Mouse (Mus musculus) erythroid progenitor cell, adult 5-6 weeks (primary cell): ENCODE results near the gene Tsc22d4. TPM values are rescaled to one million over a fixed set of nuclear protein-coding genes. Genes with fewer than 3 reads are reported as not detected.
A peak's percentile ranks its signal among the peaks of the same experiment; 100 is the strongest.

ENCODE experiments used
- ATAC-seq: replicated peaks from 2 replicates; pipeline ENCODE4 v1.8.0; 2016; ENCODE audit warnings: moderate number of reproducible peaks, mild to moderate bottlenecking, moderate TSS enrichment, inconsistent platforms; ENCODE audit not compliant: poor library complexity, low FRiP score, severe bottlenecking
- total RNA-seq, 2 experiments: library from RNA; stranded (forward) in 1 of 2; stranded (reverse) in 1 of 2; fragments of 150-400 nt in 1 of 2; fragments of 186-747, 209-891 nt in 1 of 2; gene quantifications; 2 replicates each; pipeline versions ENCODE4 v1.2.3 to v1.2.4; 2015 to 2017; ENCODE audit warnings: low replicate concordance in 2 of 2

Gene Tsc22d4
- total RNA-seq, 2 experiments from 2014 or later, result 31.0 to 103 TPM

- ATAC-seq, result peak; percentile 76
Measured at GRCm38 (mm10) chr5:137786109-137786942, 40.8 kb downstream of the Tsc22d4 start.

DNA sequence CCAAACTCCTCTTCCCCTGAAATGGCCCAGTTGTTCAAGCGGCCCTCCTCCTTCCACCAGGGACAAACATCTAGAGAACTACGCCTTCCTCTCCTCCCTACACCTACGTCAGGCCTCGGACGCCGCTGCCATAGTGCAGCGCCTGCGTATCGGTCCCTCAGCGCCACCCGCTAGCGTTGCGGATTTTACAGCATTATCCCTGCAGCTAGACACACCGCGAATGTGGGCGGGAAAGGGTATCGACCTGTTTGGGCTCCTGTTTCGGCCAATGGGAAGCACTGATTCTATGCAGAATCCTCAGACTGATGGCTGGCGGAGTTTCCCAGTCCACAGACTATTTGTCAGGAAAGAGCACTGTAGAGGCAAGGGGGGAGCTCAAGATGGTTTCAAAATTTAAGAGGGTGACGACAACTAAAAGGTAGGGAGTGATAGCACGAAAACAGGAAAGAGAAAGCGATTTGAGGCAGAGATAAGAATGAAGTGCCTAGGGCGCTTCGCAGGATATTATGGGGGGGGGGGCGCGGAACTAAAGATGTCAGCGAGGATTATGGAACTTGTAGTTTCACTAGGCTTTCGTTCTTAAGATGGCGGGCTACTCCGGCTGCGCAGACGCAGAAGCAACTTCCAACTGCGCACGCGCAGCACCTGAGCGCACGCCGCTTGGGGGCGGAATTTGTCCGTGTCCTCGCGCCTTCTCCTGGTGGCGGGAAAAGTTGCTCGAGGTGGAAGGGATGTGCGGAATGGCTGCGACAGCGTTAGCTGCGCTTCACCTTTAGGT lies 41.8 kb downstream of the Tsc22d4 start, which contains the start of the genes Mepce and Zcwpw1:
Gene Mepce, minus strand, starts transcription at position 505 of the 778 bp plus-strand sequence.
Gene Zcwpw1, plus strand, starts transcription at position 648 of the 778 bp plus-strand sequence.
- peak; percentile 64 for ATAC-seq

DNA sequence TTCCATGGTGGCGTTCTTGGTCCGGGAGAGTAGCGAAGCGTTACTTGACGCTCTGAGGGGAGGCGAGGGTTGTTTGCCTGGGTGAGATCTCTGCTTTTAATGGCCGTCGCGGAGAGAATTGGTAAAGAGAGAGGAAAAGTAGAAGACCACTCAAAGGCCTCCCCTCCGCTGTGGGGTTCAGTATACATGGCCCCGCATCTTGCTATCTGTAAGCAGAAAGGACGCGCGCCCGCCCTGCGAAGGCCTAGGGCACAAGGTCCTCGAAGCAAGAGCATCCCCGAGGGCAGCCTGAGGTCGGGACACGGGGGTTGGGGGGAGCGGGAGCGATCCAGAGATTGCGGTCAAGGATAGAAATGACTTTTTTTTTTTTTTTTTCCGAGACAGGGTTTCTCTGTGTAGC lies 42.6 kb downstream of the Tsc22d4 start:
- ATAC-seq, result no peak

DNA sequence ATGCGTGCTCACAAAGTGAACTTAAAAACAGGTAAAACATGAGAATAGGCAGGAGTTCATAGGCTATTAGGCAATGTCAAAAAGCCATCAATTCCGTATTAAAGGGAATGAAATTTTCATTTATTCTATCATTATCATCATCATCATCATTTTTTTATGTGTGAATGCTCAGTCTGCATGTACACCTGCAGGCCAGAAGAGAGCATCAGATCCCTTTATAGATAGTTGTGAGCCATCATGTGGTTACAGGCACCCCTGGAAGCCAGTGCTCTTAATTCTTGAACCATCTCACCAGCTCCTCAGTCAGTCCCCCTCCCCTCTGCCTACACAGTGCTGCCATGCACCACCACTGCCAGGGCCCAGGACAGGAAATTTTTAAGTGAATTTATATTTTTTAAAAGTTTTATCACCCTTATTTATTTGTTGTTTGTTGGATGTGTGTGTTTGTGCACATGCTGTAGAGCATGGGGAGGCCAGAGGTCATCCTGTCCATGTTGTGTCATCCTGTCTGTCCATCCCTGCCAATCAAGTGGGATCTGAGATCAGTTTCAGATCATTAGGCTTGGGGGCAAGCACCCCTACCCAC lies 43.5 kb downstream of the Tsc22d4 start:
- ATAC-seq, result no peak

DNA sequence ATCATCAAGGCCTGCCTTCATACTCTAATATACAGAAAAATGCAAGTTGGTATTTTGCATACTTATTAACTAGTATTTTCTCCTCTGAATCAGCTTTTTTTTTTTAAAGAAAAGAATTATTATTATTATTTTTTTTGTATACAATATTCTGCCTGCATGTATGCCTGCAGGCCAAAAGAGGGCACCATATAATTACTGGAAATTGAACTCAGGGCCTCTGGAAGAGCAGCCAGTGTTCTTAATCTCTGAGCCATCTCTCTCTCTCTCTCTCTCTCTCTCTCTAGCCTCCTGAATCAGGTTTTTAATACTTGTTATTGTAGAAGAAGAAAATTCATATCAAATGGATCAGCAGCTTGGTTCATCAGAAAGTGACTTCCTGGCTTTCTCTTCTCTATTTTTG lies 46.0 kb downstream of the Tsc22d4 start:
- ATAC-seq, result no peak

GRCm38 (mm10) chr5:137796606-137797005 lies 51.1 kb downstream of the Tsc22d4 start:
- ATAC-seq, result no peak

DNA sequence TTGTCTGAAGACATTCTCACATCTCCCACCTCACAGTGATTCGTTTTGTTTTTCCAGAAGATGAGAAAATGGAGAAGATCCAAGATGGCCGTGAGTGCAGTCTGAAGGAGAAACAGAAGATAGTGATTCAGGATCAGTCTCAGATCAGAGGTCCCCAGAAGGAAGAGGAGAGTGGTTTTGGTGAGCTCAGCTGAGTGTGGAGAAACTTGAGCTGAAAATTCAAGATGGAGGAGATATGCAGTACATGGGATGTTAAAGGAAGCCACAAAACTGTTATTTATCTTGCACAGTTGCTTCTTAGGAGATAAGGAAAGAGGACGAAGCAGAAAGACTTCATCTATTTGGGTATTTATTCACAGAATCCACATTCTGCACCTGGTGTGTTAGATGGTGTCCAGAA lies 55.4 kb downstream of the Tsc22d4 start:
- ATAC-seq, result no peak

DNA sequence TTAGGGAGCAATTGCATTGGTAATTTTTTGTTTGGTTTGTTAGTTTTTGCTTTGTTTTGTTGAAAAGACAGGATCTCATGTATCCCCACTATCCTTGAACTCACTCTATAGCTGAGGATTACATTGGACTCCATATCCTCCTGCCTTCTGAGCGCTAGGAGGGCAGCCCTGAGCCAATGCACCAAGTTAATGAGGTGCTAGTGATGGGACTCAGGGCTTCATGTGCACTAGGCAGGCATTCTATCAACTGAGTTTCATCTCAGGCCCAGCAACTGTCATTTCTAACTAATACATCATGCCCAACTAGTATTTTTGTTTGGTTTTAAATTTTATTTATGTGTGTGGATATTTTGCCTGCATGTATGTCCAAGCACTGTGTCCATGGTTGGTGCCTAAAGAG lies 60.6 kb downstream of the Tsc22d4 start:
- no peak for ATAC-seq

DNA sequence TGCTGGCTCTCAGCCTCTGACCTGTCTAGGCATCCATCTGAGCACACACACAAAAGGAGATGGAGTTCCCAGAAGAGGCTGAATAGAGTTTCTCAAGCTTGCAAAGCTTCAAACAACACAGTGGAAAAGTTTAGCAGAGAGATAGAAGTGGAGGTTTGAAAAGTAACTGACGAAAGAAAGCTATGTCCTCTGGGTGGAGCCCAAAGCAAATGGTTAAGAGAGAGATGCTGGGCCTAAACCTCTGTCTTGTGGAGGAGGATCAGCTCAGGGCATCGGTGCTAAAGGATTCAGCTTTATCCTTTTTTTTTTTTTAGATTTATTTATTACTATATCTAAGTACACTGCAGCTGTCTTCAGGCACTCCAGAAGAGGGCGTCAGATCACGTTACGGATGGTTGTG lies 62.8 kb downstream of the Tsc22d4 start:
- no peak for ATAC-seq

DNA sequence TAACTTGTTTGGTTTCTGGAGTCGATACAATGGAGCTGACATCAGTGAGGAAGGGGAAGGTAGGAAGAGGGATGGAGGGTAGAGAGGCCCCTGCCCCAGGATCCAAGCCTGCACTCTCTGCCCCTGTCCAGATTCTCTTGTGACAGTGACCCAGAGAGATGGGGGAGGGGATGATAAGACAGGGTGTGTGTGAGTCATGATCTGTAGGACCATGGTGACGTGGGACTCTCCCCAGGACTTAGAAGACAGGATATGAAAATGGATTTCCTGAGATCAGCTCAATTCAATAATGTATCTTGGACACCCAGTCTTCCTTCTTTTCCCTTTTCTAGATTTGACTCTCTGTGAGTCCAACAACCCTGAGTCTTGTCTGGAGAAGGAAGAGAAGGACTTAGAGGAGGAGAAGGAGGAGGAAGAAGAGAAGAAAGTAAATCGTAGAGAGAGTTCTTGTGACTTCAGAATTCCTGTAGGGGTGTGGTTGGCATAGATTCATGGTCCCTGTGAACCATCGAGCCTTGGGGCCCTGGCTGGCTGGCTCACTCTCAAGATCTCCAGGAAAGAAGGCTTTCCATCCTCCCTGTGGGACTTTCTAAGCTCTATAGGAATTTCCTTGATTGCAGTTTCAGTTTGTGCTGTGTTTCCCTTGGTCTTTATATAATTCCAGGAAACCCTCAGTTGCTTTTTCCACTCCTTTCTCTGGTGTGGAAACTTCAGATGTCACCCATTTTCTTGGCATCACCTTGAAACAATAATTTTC lies 72.1 kb downstream of the Tsc22d4 start:
- ATAC-seq, result no peak

Other genes starting within 250 kb of the Tsc22d4 start
- 2.9 and 23.5 TPM in 2 replicates for gene Pop7, start 243.2 kb upstream of the Tsc22d4 start, total RNA-seq (2015; ENCODE audit: low replicate concordance)
- 0.38 and 10.8 TPM in 2 replicates for gene Pop7, start 243.2 kb upstream of the Tsc22d4 start, total RNA-seq (2017; ENCODE audit: low replicate concordance)
- 5.4 and 5.8 TPM in 2 replicates for gene Gigyf1, start 227.2 kb upstream of the Tsc22d4 start, total RNA-seq (2015; ENCODE audit: low replicate concordance)
- gene Gigyf1, start 227.2 kb upstream of the Tsc22d4 start, total RNA-seq (2017; ENCODE audit: low replicate concordance), result 8.1 and 11.2 TPM in 2 replicates
- gene Epo, start 212.5 kb upstream of the Tsc22d4 start, total RNA-seq (2015; ENCODE audit: low replicate concordance), result not detected in 2 replicates
- gene Epo, start 212.5 kb upstream of the Tsc22d4 start, total RNA-seq (2017; ENCODE audit: low replicate concordance), result not detected in 2 replicates
- gene Gnb2, start 212.2 kb upstream of the Tsc22d4 start, total RNA-seq (2015; ENCODE audit: low replicate concordance), result 253 and 262 TPM in 2 replicates
- gene Gnb2, start 212.2 kb upstream of the Tsc22d4 start, total RNA-seq (2017; ENCODE audit: low replicate concordance), result 152 and 170 TPM in 2 replicates
- gene Actl6b, start 192.2 kb upstream of the Tsc22d4 start, total RNA-seq (2015; ENCODE audit: low replicate concordance), result not detected in 2 replicates
- gene Actl6b, start 192.2 kb upstream of the Tsc22d4 start, total RNA-seq (2017; ENCODE audit: low replicate concordance), result not detected in 2 replicates
- 44.9 and 62.0 TPM in 2 replicates for gene Tfr2, start 175.9 kb upstream of the Tsc22d4 start, total RNA-seq (2015; ENCODE audit: low replicate concordance)
- gene Tfr2, start 175.9 kb upstream of the Tsc22d4 start, total RNA-seq (2017; ENCODE audit: low replicate concordance), result 42.2 and 61.0 TPM in 2 replicates
- gene Mospd3, start 144.7 kb upstream of the Tsc22d4 start, total RNA-seq (2015; ENCODE audit: low replicate concordance), result 36.9 and 44.3 TPM in 2 replicates
- 8.5 TPM in 1 of 2 replicates, not detected in the other for gene Mospd3, start 144.7 kb upstream of the Tsc22d4 start, total RNA-seq (2017; ENCODE audit: low replicate concordance)
- 1.7 and 3.2 TPM in 2 replicates for gene Pcolce, start 131.9 kb upstream of the Tsc22d4 start, total RNA-seq (2015; ENCODE audit: low replicate concordance)
- 1.0 TPM in 1 of 2 replicates, not detected in the other for gene Pcolce, start 131.9 kb upstream of the Tsc22d4 start, total RNA-seq (2017; ENCODE audit: low replicate concordance)
- gene Fbxo24, start 116.7 kb upstream of the Tsc22d4 start, total RNA-seq (2015; ENCODE audit: low replicate concordance), result not detected in 2 replicates
- not detected in 2 replicates for gene Fbxo24, start 116.7 kb upstream of the Tsc22d4 start, total RNA-seq (2017; ENCODE audit: low replicate concordance)
- gene Lrch4, start 116.6 kb upstream of the Tsc22d4 start, total RNA-seq (2015; ENCODE audit: low replicate concordance), result 46.9 and 75.0 TPM in 2 replicates
- gene Lrch4, start 116.6 kb upstream of the Tsc22d4 start, total RNA-seq (2017; ENCODE audit: low replicate concordance), result 32.0 and 37.7 TPM in 2 replicates
- 17.3 and 25.2 TPM in 2 replicates for gene Gm20605, start 116.6 kb upstream of the Tsc22d4 start, total RNA-seq (2015; ENCODE audit: low replicate concordance)
- 6.1 and 17.1 TPM in 2 replicates for gene Gm20605, start 116.6 kb upstream of the Tsc22d4 start, total RNA-seq (2017; ENCODE audit: low replicate concordance)
- gene Sap25, start 104.4 kb upstream of the Tsc22d4 start, total RNA-seq (2015; ENCODE audit: low replicate concordance), result 62.5 and 94.1 TPM in 2 replicates
- gene Sap25, start 104.4 kb upstream of the Tsc22d4 start, total RNA-seq (2017; ENCODE audit: low replicate concordance), result 7.7 and 15.9 TPM in 2 replicates
- gene Irs3, start 100.0 kb upstream of the Tsc22d4 start, total RNA-seq (2015; ENCODE audit: low replicate concordance), result not detected in 2 replicates
- gene Irs3, start 100.0 kb upstream of the Tsc22d4 start, total RNA-seq (2017; ENCODE audit: low replicate concordance), result not detected in 2 replicates
- gene Agfg2, start 61.0 kb upstream of the Tsc22d4 start, total RNA-seq (2015; ENCODE audit: low replicate concordance), result 91.4 and 101 TPM in 2 replicates
- gene Agfg2, start 61.0 kb upstream of the Tsc22d4 start, total RNA-seq (2017; ENCODE audit: low replicate concordance), result 91.5 and 141 TPM in 2 replicates
- 2.5 TPM in 1 of 2 replicates, not detected in the other for gene Nyap1, start 4.1 kb upstream of the Tsc22d4 start, total RNA-seq (2015; ENCODE audit: low replicate concordance)
- gene Nyap1, start 4.1 kb upstream of the Tsc22d4 start, total RNA-seq (2017; ENCODE audit: low replicate concordance), result 1.4 and 4.9 TPM in 2 replicates
- 43.6 and 45.8 TPM in 2 replicates for gene Ppp1r35, start 33.1 kb downstream of the Tsc22d4 start, total RNA-seq (2015; ENCODE audit: low replicate concordance)
- gene Ppp1r35, start 33.1 kb downstream of the Tsc22d4 start, total RNA-seq (2017; ENCODE audit: low replicate concordance), result 28.0 and 51.0 TPM in 2 replicates
- gene Mepce, start 41.9 kb downstream of the Tsc22d4 start, total RNA-seq (2015; ENCODE audit: low replicate concordance), result 45.4 and 50.7 TPM in 2 replicates
- gene Mepce, start 41.9 kb downstream of the Tsc22d4 start, total RNA-seq (2017; ENCODE audit: low replicate concordance), result 8.9 and 22.3 TPM in 2 replicates
- gene Zcwpw1, start 42.1 kb downstream of the Tsc22d4 start, total RNA-seq (2015; ENCODE audit: low replicate concordance), result 9.7 and 15.5 TPM in 2 replicates
- 18.1 and 35.3 TPM in 2 replicates for gene Zcwpw1, start 42.1 kb downstream of the Tsc22d4 start, total RNA-seq (2017; ENCODE audit: low replicate concordance)
- gene Pilra, start 90.6 kb downstream of the Tsc22d4 start, total RNA-seq (2015; ENCODE audit: low replicate concordance), result 9.2 and 35.7 TPM in 2 replicates
- gene Pilra, start 90.6 kb downstream of the Tsc22d4 start, total RNA-seq (2017; ENCODE audit: low replicate concordance), result 10.5 and 14.4 TPM in 2 replicates
- gene Pilrb1, start 112.4 kb downstream of the Tsc22d4 start, total RNA-seq (2015; ENCODE audit: low replicate concordance), result 21.4 and 55.1 TPM in 2 replicates
- 4.1 and 15.1 TPM in 2 replicates for gene Pilrb1, start 112.4 kb downstream of the Tsc22d4 start, total RNA-seq (2017; ENCODE audit: low replicate concordance)
- 53.2 and 56.9 TPM in 2 replicates for gene Pilrb2, start 126.1 kb downstream of the Tsc22d4 start, total RNA-seq (2015; ENCODE audit: low replicate concordance)
- gene Pilrb2, start 126.1 kb downstream of the Tsc22d4 start, total RNA-seq (2017; ENCODE audit: low replicate concordance), result 4.0 and 17.1 TPM in 2 replicates
- gene Cyp3a13, start 175.9 kb downstream of the Tsc22d4 start, total RNA-seq (2015; ENCODE audit: low replicate concordance), result not detected in 2 replicates
- gene Cyp3a13, start 175.9 kb downstream of the Tsc22d4 start, total RNA-seq (2017; ENCODE audit: low replicate concordance), result not detected in 2 replicates
- not detected in 2 replicates for gene Gjc3, start 217.4 kb downstream of the Tsc22d4 start, total RNA-seq (2015; ENCODE audit: low replicate concordance)
- not detected in 2 replicates for gene Gjc3, start 217.4 kb downstream of the Tsc22d4 start, total RNA-seq (2017; ENCODE audit: low replicate concordance)
- gene Azgp1, start 235.8 kb downstream of the Tsc22d4 start, total RNA-seq (2015; ENCODE audit: low replicate concordance), result not detected in 2 replicates
- gene Azgp1, start 235.8 kb downstream of the Tsc22d4 start, total RNA-seq (2017; ENCODE audit: low replicate concordance), result not detected in 2 replicates